Mouse (Mus musculus) cerebellum, adult 11-12 months (tissue): Measurements from ENCODE around the gene Zfp947.
A peak's percentile ranks its signal among the peaks of the same experiment; 100 is the strongest.
"Not testable (repeated sequence)": the region's sequence is repeated elsewhere in the genome, so short reads cannot be mapped to it uniquely, and the experiment has no call there.

ENCODE experiments used
- DNase-seq: peaks from one replicate; pipeline ENCODE4 v3.0.0; 2022

Gene Zfp947

DNA sequence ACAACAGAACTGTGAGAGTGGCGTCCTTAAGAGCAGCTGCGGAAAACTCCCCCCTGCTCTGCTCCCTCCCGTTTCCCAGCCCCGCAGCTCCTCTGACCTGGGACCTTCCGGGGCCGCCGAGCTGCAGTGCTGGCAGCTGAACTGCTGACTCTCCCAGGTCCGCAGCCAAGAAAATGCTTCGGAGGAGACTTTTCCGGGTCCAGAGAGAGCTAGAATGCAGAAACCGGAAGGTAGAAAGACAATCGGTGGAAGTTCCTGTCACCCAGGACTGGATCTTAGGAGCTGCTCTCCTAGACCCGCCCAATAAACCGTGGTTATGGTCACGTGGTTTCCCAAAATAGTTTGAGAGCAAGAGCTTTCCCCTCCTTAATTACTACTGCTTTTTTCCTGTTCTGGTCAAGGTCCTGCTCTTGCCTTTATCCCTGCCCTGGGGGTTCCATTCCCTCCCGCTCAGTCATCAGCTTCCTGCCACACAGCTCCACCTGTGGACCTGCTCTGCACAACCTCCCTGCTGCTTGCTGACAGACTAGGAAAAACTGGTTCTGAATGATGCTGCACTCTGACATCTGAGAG is at the start of gene Zfp947:
Zfp947 (minus strand) TSS at position 469 of the 573 bp plus-strand sequence.
- peak; percentile 48 for DNase-seq

DNA sequence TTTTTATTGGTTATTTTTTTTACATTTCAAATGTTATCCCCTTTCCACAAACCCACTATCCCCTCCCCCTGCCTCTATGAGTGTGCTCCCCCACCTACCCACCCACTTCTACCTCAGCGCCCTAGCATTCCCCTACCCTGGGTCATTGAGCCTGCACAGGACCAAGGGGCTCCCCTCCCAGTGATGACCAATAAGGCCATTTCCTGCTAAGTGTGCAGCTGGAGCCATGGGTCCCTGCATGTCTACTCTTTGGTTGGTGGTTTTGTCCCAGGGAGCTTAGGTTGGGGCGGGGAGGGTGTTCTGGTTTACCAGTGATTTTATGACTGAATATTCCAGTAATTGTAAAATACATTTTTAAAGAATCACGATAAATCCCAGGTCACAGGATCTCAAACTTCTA is 686 bp downstream of the Zfp947 start:
- DNase-seq, result peak; percentile 2

DNA sequence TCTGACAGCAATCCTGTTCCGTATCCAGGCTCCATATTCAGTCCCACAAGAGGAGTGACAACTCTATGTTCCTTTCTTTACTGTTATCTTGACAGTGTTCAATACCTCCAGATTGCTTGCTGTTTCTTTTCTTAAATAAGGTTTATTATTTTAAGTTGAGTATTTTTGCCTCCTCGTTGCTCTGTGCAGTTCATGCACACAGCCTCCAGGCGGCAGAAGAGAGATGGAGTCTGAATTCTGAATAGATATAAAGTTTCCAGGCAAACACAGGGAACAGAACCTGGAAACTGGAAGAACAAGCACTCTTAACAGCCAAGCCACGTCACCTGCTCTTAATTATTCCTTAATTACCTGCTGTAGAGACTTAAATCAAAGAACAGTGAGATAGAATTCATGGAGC is 12.0 kb downstream of the Zfp947 start:
- DNase-seq, result not testable (repeated sequence)

DNA sequence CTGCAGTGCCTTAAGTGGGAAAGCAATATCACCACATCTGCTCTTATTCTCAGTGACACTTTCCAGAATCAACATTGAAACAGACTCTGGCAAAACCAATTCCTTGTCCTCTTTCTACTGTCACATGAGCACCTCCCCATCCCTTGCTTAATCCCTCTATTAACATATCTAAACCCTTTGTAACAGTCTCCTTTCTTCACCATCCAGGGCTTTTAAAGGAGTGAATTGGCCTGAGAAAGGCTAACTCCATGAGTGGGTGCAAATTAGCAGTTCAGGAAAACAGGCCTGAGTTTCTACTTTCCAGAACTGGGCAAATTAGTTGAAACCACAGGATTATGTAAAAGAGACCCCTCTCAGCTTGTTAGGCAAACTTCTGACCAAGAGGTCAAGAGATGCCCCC is 47.2 kb downstream of the Zfp947 start:
- DNase-seq, result no peak
